Mouse (Mus musculus) myocyte (in vitro differentiated cells): ENCODE measurements around the gene Rtl5.

Experiments
- MYOG ChIP-seq, 3 experiments: IDR thresholded peaks; one replicate each; pipeline ENCODE4 v1.6.1; 2011; ENCODE audit warnings: control low read depth in 2 of 3, low read depth in 2 of 3, mild to moderate bottlenecking in 2 of 3; ENCODE audit not compliant: insufficient read length in 2 of 3, control insufficient read depth in 1 of 3, insufficient read depth in 1 of 3
- POLR2A ChIP-seq: IDR thresholded peaks from one replicate; pipeline ENCODE4 v1.6.1; 2011; ENCODE audit warnings: low read depth, mild to moderate bottlenecking, control low read depth, moderate library complexity; ENCODE audit not compliant: insufficient read length
- POLR2AphosphoS2 ChIP-seq: IDR thresholded peaks from one replicate; pipeline ENCODE4 v1.6.1; 2011; ENCODE audit warnings: low read depth, control low read depth; ENCODE audit not compliant: insufficient read length
- USF1 ChIP-seq: IDR thresholded peaks from one replicate; pipeline ENCODE4 v1.6.1; 2011; ENCODE audit warnings: low read depth, mild to moderate bottlenecking, control low read depth, moderate library complexity

DNA sequence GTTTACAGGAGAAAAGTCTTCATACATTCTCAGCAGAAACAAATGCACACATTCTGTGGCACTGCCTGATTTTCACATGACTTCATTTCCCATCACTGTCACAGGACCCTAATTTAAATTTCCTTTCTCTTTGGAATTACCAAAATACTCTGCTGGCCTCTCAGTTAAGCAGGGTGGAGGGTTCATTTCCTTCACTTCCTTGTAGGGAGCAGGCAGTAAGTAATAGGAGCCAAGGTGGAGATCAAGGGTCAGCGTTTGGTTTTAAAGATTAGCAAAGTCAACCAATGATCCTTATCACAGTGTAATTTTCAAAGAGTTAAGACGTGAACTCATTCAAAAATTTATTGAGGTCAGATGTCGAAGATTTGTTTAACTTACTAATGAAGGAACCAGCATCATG, 46.1 kb downstream of the Rtl5 start:
- TF ChIP-seq POLR2AphosphoS2 (no peak), USF1 (no peak), POLR2A (no peak), MYOG (IDR thresholded peaks at IDR 0.05; ENCODE audit: control insufficient read depth in 1 of 3, insufficient read depth in 1 of 3, insufficient read length in 2 of 3, low read depth in 2 of 3) (no peak)
